Mouse (Mus musculus): Measurements from ENCODE around the gene Plek.

The Plek gene

GRCm38 (mm10) chr11:16948756-16949155 is 103.4 kb downstream of the Plek start:
- peak in 1 of 2 experiments; percentile 64 for DNase-seq

- no peak for DNase-seq
Observed at GRCm38 (mm10) chr11:16943016-16943415, 109.2 kb downstream of the Plek start.

GRCm38 (mm10) chr11:16941973-16942452 is 110.2 kb downstream of the Plek start:
- no peak for DNase-seq

- DNase-seq = no peak
Observed at GRCm38 (mm10) chr11:16941103-16941793, 110.9 kb downstream of the Plek start.

GRCm38 (mm10) chr11:16935577-16936236 is 116.5 kb downstream of the Plek start:
- DNase-seq = peak in 1 of 2 experiments; percentile 6

GRCm38 (mm10) chr11:16932159-16932558 is 120.0 kb downstream of the Plek start:
- no peak for DNase-seq
